Mouse (Mus musculus) erythroblast, embryonic 14.5 days (primary cell): ENCODE results near the gene Tmem156. TPM values are rescaled to one million over a fixed set of nuclear protein-coding genes. Genes with fewer than 3 reads are reported as not detected.

Source experiments
- H3K27me3 ChIP-seq: 2 replicates; pipeline ENCODE4 v1.6.1; 2012; ENCODE audit warnings: inconsistent platforms; ENCODE audit not compliant: control insufficient read depth
- H3K36me3 ChIP-seq: 2 replicates; pipeline ENCODE4 v1.6.1; 2012; ENCODE audit warnings: mild to moderate bottlenecking, inconsistent platforms; ENCODE audit not compliant: control insufficient read depth
- H3K4me1 ChIP-seq: 2 replicates; pipeline ENCODE4 v1.6.1; 2012; ENCODE audit warnings: inconsistent platforms; ENCODE audit not compliant: control insufficient read depth
- H3K4me3 ChIP-seq: replicated peaks from 2 replicates; pipeline ENCODE3; 2012; ENCODE audit warnings: moderate library complexity, mild to moderate bottlenecking, inconsistent platforms
- H3K9me3 ChIP-seq: 2 replicates; pipeline ENCODE4 v1.6.1; 2012; ENCODE audit warnings: low read length, inconsistent platforms, mixed read lengths; ENCODE audit not compliant: control insufficient read depth
- GATA1 ChIP-seq: IDR thresholded peaks from 2 replicates; pipeline ENCODE4 v1.6.1; 2012; ENCODE audit warnings: low read length, inconsistent platforms, mixed read lengths
- TAL1 ChIP-seq: IDR thresholded peaks from 3 replicates; pipeline ENCODE4 v1.6.1; 2012; ENCODE audit warnings: low read length, inconsistent platforms, mixed read lengths
- polyA plus RNA-seq: library from polyadenylated mRNA; stranded (reverse); fragments of >175 nt; gene quantifications from 2 replicates; pipeline ENCODE4 v1.2.3, GENCODE M21; 2012

Tmem156 gene
- polyA plus RNA-seq, 1 experiment = not detected

DNA sequence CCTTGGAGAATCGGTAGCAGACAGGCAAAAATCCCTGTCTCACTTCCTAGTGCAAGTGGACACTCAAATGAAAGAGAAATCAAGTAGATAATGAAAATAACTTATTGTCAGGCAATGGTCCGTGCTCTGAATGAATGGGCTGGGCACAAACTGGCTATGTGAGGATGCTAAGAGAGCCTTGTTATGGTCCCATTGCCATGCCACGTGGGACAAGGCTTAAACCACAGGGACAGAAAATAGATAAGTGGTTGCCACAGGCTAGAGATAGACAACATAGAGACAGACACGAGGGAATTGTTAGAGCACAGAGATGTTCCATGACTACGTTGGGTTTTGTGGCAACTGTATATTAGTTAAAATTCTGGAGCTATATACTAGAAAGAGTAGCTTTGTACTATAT is 9.3 kb upstream of the Tmem156 start:
- H3K27me3 ChIP-seq = no peaks in the 10 kb centered on the region; the same call in 1 of the 2 replicates

DNA sequence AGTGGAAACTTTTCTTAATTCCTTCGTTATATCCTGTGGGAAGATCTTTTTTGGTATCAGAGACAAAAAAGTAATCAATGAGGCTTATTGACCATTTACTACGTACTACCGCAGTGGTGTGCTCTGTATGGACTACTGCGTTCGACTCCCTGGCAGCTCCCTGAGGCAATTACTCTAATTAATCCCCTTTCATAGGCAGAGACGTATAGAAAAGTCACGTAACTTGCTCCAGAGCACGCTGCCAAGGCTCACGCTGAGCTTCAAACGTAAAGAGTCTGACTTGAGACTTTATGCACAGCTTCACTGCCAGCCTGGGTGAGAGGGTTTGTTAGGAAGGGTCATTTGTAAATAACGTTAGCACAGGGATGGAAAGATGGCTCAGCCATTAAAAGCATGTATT is 8.1 kb upstream of the Tmem156 start:
- H3K9me3 ChIP-seq = no peaks in the 10 kb centered on the region
- TF ChIP-seq TAL1 (no peak), GATA1 (no peak)
- H3K4me3 ChIP-seq = no peak overlapping the region
- no peaks in the 10 kb centered on the region for H3K36me3 ChIP-seq
- H3K4me1 ChIP-seq = peaks cover 6% of the 10 kb centered on the region
- H3K27me3 ChIP-seq = no peaks in the 10 kb centered on the region

More for the DNA sequence above, 9.3 kb upstream of the Tmem156 start:
- Histone ChIP-seq H3K4me1 (peaks cover 6% of the 10 kb centered on the region), H3K36me3 (no peaks in the 10 kb centered on the region), H3K9me3 (no peaks in the 10 kb centered on the region), H3K4me3 (no peak overlapping the region)
- TF ChIP-seq TAL1 = no peak
- TF ChIP-seq GATA1 = no peak

DNA sequence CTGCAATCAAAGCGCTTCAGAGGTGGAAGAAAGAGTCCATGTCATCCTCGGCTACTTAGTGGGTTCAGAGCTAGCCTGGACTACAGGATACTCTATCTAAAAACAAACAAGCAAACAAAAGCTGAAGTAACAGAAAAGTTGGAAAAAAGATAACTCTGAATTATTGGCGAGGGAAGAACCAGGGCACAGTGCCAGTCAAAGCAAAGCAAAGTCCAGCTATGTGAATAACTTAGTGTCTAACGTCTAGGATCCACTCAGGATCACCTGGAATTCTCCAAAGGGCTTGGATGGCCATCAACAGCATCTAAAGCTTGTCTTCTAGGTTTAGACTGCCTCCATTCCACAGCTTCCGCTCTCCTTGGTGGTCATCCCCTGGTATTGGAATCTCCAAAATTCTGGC is 5.5 kb upstream of the Tmem156 start:
- TF ChIP-seq GATA1 = no peak
- TF ChIP-seq TAL1 = no peak
- Histone ChIP-seq H3K27me3 (no peaks in the 10 kb centered on the region), H3K4me1 (peaks cover 6% of the 10 kb centered on the region), H3K4me3 (no peak overlapping the region), H3K9me3 (no peaks in the 10 kb centered on the region), H3K36me3 (no peaks in the 10 kb centered on the region)

DNA sequence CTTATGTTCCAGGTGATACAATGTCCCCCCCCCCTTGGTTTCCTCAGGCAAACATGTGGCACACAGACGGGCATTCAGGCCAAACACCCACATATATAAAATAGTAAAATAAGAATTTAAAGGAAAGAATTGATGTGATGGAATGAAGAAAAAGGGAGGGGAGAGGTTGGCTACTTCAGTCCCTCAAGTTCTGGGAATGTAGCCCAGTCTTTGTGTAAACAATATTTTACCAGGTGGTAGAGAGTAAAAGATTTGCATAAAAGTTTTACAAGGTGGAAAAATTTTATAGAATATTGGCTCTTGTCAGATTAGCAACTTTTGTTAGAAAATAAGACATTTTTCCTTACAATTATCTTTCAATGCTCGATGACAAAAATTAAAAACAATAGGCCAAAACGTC is 4.9 kb upstream of the Tmem156 start:
- H3K36me3 ChIP-seq = no peaks in the 10 kb centered on the region
- H3K4me3 ChIP-seq = no peak overlapping the region
- H3K4me1 ChIP-seq = peaks cover 2% of the 10 kb centered on the region
- TF ChIP-seq TAL1 = no peak
- TF ChIP-seq GATA1 = no peak
- H3K9me3 ChIP-seq = no peaks in the 10 kb centered on the region
- H3K27me3 ChIP-seq = no peaks in the 10 kb centered on the region

DNA sequence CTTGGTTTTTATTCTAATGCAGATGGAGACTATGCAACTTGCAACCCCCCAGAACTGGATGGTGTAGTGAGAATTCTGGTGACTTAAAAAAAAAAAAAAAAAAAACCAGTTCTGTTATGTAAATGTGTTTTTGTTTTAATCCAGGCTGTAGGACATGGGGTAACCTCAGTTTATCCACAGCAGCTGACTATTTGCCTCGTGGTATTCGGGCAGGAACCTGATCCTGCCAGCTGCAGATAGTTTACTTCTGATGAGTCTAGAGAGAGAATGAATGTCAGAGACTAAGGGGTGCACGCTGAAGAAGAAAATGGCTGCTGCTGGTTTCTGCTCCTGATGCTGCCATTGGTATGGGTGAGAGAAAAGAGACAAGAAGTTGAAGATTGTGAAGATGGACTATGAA is 4.2 kb upstream of the Tmem156 start:
- Histone ChIP-seq H3K9me3 (no peaks in the 10 kb centered on the region), H3K27me3 (no peaks in the 10 kb centered on the region)

DNA sequence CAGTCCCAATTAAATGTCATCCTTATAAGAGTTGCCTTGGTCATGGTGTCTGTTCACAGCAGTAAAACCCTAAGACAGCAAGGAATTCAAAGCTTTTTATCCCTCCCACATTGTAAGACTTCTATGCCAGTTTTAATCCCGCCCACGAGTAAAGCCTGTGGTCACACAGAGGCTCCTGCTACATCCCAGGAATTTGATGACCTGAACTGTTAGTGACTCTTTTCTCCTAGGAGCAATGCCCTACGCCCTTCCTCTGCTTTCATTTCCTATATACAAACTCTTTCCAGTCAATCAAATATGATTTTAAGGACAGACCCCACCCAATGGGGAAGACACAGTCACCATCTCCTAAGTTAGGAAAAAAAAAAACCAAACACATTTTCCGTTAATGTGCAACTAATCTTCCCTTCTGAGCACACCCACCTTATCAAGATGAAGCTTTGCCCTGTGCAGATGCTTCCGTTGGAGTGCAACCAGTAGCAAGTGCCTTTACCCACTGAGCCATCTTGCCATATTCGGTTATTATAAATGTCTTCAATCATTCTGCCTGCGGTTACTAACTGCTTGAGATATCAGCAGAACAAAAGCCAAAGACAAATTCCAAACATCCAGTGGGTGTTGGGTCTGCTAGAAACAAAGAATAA is 3.1 kb upstream of the Tmem156 start:
- Histone ChIP-seq H3K4me1 (no peaks in the 10 kb centered on the region), H3K27me3 (no peaks in the 10 kb centered on the region), H3K36me3 (no peaks in the 10 kb centered on the region), H3K9me3 (no peaks in the 10 kb centered on the region), H3K4me3 (no peak overlapping the region)
- no peak for TF ChIP-seq TAL1
- no peak for TF ChIP-seq GATA1

More for the DNA sequence above, 4.2 kb upstream of the Tmem156 start:
- H3K36me3 ChIP-seq = no peaks in the 10 kb centered on the region
- H3K4me3 ChIP-seq = no peak overlapping the region
- H3K4me1 ChIP-seq = no peaks in the 10 kb centered on the region
- TF ChIP-seq GATA1 (no peak), TAL1 (no peak)

DNA sequence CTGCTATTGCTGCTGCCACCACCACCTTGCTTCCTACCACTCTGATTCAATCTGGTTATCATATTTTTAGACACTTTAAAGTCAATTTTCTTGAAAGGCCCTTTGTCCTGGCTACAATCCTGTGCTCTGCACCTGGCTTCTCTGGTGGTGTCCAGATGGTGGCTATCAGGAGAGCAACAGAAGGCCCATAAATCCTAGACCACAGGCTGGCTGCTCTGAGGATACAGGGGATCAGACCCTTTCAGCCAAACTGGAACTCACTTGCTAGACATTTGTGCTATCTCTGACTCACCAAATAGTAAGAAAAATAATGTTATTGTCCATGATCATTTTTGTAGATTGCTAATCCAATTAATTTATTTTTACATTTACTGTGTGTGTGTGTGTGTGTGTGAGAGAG is 1.8 kb upstream of the Tmem156 start:
- H3K27me3 ChIP-seq = no peaks in the 10 kb centered on the region
- no peaks in the 10 kb centered on the region for H3K9me3 ChIP-seq
- TF ChIP-seq TAL1 (no peak), GATA1 (no peak)
- no peaks in the 10 kb centered on the region for H3K36me3 ChIP-seq
- H3K4me3 ChIP-seq = no peak overlapping the region
- no peaks in the 10 kb centered on the region for H3K4me1 ChIP-seq

DNA sequence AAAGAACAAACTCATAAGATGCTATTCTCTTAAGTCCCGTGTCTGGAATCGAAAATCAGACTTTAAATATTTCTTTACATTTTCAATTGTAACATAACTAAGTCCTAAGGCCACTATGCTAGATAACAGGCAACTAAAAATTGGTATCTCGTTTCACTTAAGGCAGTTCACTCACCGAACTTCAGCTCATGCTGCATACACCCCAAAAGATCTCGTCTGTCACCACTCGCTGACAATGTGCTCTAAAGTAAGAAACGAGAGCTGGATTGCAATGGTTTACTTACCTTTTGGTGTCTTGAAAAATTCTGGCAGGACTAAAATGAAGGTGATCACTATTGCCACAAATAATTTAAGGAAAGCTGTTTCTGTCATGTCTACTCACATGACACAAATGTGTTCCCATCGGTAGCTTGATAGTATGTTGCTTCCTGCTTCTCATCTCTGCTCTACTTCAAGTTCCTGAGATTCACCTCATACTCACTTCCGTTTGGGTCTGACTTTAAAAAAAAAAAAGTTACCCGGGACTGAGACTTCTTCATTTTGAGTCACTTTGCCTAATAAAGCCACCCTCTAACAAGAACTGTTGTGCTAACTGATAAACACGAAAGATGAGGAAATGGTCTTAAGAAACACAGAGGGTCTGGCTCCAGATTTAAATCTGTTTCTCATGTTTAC is 611 bp downstream of the Tmem156 start:
- Histone ChIP-seq H3K27me3 (no peaks in the 10 kb centered on the region), H3K36me3 (no peaks in the 10 kb centered on the region), H3K4me3 (no peak overlapping the region), H3K9me3 (no peaks in the 10 kb centered on the region), H3K4me1 (no peaks in the 10 kb centered on the region)
- no peak for TF ChIP-seq GATA1
- no peak for TF ChIP-seq TAL1

DNA sequence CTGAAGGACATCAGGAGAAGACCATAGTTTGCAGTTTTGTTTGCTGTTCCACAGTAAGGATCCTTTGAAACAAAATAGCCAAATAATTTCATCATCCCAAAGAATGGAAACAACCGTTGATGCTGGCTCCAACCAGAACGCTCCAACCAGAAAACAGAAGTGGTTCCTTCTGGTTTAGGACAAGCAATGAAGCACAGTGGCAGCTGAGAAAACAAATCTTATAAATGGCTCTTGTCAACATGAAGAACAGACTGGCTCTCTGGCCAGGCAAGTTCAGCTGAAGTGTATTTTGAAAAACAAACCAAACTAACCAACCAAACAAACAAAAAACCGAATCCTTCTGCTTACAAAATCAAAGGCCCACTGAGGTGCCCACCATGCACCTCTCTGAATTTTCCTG is 2.2 kb downstream of the Tmem156 start:
- Histone ChIP-seq H3K9me3 (no peaks in the 10 kb centered on the region), H3K36me3 (no peaks in the 10 kb centered on the region), H3K4me1 (no peaks in the 10 kb centered on the region), H3K27me3 (no peaks in the 10 kb centered on the region), H3K4me3 (no peak overlapping the region)
- TF ChIP-seq TAL1 (no peak), GATA1 (no peak)

DNA sequence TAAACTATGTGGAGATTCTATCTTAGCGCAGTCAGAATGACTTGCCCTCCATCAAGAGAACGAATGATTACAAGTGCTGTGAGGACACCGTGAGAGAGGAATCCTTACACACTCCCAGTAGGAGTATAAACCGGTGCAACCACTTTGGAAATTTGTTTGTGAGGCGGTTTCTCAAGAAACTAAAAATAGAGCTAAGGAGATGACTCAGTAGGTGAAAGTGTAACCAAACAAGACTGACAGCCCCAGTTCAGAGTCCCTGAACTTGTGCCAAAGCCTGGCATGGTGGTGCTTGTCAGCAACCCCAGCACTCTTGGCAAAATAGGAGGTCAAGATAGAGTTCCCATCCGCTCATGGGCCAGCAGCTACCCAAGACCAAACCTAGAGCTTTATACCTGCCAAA is 5.4 kb downstream of the Tmem156 start:
- TF ChIP-seq GATA1 (no peak), TAL1 (no peak)
- no peaks in the 10 kb centered on the region for H3K27me3 ChIP-seq
- H3K36me3 ChIP-seq = no peaks in the 10 kb centered on the region
- no peaks in the 10 kb centered on the region for H3K4me1 ChIP-seq
- H3K4me3 ChIP-seq = no peak overlapping the region
- no peaks in the 10 kb centered on the region for H3K9me3 ChIP-seq
